In the genomic region with DNA sequence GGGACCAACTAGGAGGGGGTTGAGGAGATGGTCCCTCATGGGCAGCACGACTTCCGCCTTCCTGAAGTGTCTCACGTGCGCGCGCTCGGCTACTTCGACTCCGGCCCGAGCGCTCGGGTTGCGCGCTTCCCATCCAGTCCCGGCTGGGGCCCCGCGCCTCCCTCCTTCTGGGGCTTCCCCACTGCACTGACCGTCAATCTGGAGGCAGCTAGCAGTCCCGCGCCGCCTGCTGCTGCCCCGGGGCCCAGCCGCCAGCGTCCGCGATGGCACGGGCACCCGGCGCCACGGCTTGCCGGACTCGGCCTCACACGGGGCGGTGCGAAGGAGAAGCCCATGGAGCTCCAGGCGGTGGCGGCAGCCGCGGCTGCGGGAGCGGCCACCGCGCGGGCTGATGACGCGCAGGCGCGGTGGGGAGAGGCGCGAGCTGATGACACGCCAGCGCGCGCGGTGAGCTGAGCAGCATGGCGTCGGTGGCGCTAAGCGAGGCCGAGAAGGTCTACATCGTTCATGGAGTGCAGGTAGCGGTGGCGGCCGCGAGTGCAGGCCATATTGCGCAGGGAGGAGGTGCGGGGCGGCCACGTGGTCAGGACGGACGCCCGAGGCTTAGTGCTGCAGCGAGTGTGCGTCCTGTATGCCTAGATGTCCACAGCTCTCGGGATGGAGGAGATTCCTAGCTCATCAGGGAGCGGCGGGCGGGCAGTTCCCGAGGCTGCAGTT, we compare ENCODE assay signal across 8 mouse cellular contexts. TPM values are rescaled to one million over a fixed set of nuclear protein-coding genes. Genes with fewer than 3 reads are reported as not detected.
A peak's percentile ranks its signal among the peaks of the same experiment; 100 is the strongest.
DNase-seq lines count a peak whose midpoint lies in the region; ATAC-seq and TF ChIP-seq lines count a peak whose summit lies in the region.

Gene Zdhhc3 (minus strand): TSS at position 401 of the 717 bp plus-strand sequence.
Gene Exosc7 (plus strand): TSS at position 411 of the 717 bp plus-strand sequence.

- DNase-seq in c-Kit-positive CD71-positive TER-119-positive erythroid progenitor cells, embryonic 14.5 days (ENCODE audit: low spot score): peak; percentile 81
- peak; percentile 92 for DNase-seq in heart, postnatal 10 days
- peak; percentile 59 for DNase-seq in large intestine, adult 2 months (ENCODE audit: low read depth, low spot score)
- peak; percentile 91 for DNase-seq in liver, postnatal 0 days
- peak; percentile 92 for DNase-seq in testis, postnatal 10 days (ENCODE audit: low spot score)

- peaks cover 50% of the 10 kb centered on the region for H3K36me3 ChIP-seq in E14TG2a.4 (ENCODE audit: insufficient read depth, low read length)
- 0 out of 2 replicates have a peak, but pooled peaks cover 3% of the 10 kb centered on the region for H3K36me3 ChIP-seq in forebrain, embryonic 13.5 days (ENCODE audit: poor library complexity, severe bottlenecking)
- peaks cover 3% of the 10 kb centered on the region; the same call in 1 of the 2 replicates for H3K36me3 ChIP-seq in liver, postnatal 0 days (replicated peaks; ENCODE audit: insufficient read depth, low read length)
- no peaks in the 10 kb centered on the region for H3K36me3 ChIP-seq in neural tube, embryonic 14.5 days (ENCODE audit: control insufficient read depth, insufficient read depth, low read length)

- peak within 1 kb of the TSS; percentile 93 for H3K27ac ChIP-seq in forebrain, embryonic 13.5 days
- peak within 1 kb of the TSS; percentile 96 for H3K27ac ChIP-seq in liver, postnatal 0 days (ENCODE audit: low read depth)
- peak within 1 kb of the TSS; percentile 92 for H3K27ac ChIP-seq in neural tube, embryonic 14.5 days (ENCODE audit: low read depth, low read length)

- H3K4me1 ChIP-seq in E14TG2a.4 (replicated peaks; ENCODE audit: low read depth, low read length): peaks cover 22% of the 10 kb centered on the region
- H3K4me1 ChIP-seq in forebrain, embryonic 13.5 days: peaks cover 23% of the 10 kb centered on the region
- peaks cover 34% of the 10 kb centered on the region for H3K4me1 ChIP-seq in liver, postnatal 0 days (ENCODE audit: insufficient read depth)
- H3K4me1 ChIP-seq in neural tube, embryonic 14.5 days (ENCODE audit: control insufficient read depth, insufficient read depth, low read length): peaks cover 17% of the 10 kb centered on the region; the same call in 1 of the 2 replicates

- H3K4me2 ChIP-seq in forebrain, embryonic 13.5 days: peak within 1 kb of the TSS; percentile 80
- peak within 1 kb of the TSS; percentile 92 for H3K4me2 ChIP-seq in liver, postnatal 0 days (ENCODE audit: low read depth, low read length)
- peak within 1 kb of the TSS; percentile 91 for H3K4me2 ChIP-seq in neural tube, embryonic 14.5 days (ENCODE audit: low read depth, low read length)

- no peak for TF ChIP-seq CTCF in E14TG2a.4 (conservative IDR thresholded peaks at IDR 0.05; ENCODE audit: low read length)
- no peak for TF ChIP-seq CTCF in liver, postnatal 0 days (IDR thresholded peaks at IDR 0.05; ENCODE audit: low read depth)

- peak; percentile 96 for ATAC-seq in forebrain, embryonic 13.5 days
- ATAC-seq in liver, postnatal 0 days: peak; percentile 97
- ATAC-seq in neural tube, embryonic 14.5 days (ENCODE audit: low read depth): peak; percentile 96

- peak within 1 kb of the TSS; percentile 94 for H3K4me3 ChIP-seq in E14TG2a.4 (replicated peaks; ENCODE audit: low read length)
- peak within 1 kb of the TSS; percentile 89 for H3K4me3 ChIP-seq in forebrain, embryonic 13.5 days
- peak within 1 kb of the TSS; percentile 97 for H3K4me3 ChIP-seq in liver, postnatal 0 days (ENCODE audit: low read depth, low read length)
- peak within 1 kb of the TSS; percentile 98 for H3K4me3 ChIP-seq in neural tube, embryonic 14.5 days (ENCODE audit: low read depth, low read length)

- H3K9ac ChIP-seq in forebrain, embryonic 13.5 days: peak within 1 kb of the TSS; percentile 94
- peak within 1 kb of the TSS; percentile 92 for H3K9ac ChIP-seq in liver, postnatal 0 days (replicated peaks)
- peak within 1 kb of the TSS; percentile 89 for H3K9ac ChIP-seq in neural tube, embryonic 14.5 days (replicated peaks; ENCODE audit: low read depth, low read length)

- under 1% methylated on average over 78 of the region's 79 CpGs for WGBS in forebrain, embryonic 13.5 days
- under 1% methylated on average over 76 of the region's 79 CpGs for WGBS in large intestine, adult 2 months
- under 1% methylated on average over 76 of the region's 79 CpGs for WGBS in liver, postnatal 0 days (ENCODE audit: insufficient replicate concordance)
- under 1% methylated on average over 71 of the region's 79 CpGs for WGBS in neural tube, embryonic 14.5 days

- intact Hi-C loops in heart, postnatal 10 days (cut with DNase I): loop anchor here (5.0 kb wide), 1 partner anchor 91 kb away; the partner anchor contains the start of gene Tmem42

- H3K27me3 ChIP-seq in E14TG2a.4 (ENCODE audit: insufficient read depth, low read length): no peaks in the 10 kb centered on the region
- H3K27me3 ChIP-seq in forebrain, embryonic 13.5 days: no peaks in the 10 kb centered on the region
- no peaks in the 10 kb centered on the region for H3K27me3 ChIP-seq in liver, postnatal 0 days (ENCODE audit: insufficient read depth, low read length)
- H3K27me3 ChIP-seq in neural tube, embryonic 14.5 days (ENCODE audit: control insufficient read depth, insufficient read depth, low read length): no peaks in the 10 kb centered on the region

- no peaks in the 10 kb centered on the region for H3K9me3 ChIP-seq in E14TG2a.4 (ENCODE audit: low read length)
- no peaks in the 10 kb centered on the region for H3K9me3 ChIP-seq in forebrain, embryonic 13.5 days (replicated peaks)
- H3K9me3 ChIP-seq in liver, postnatal 0 days (ENCODE audit: low read length): no peaks in the 10 kb centered on the region
- no peaks in the 10 kb centered on the region for H3K9me3 ChIP-seq in neural tube, embryonic 14.5 days (ENCODE audit: control insufficient read depth, low read length)

- TF ChIP-seq EP300 in liver, postnatal 0 days (IDR thresholded peaks at IDR 0.05; ENCODE audit: low read depth): no peak

RNA-seq across cellular contexts. Expression of gene Zdhhc3, which starts in this region (rescaled TPM):
- 66.8 and 80.7 TPM in 2 replicates for polyA plus RNA-seq in forebrain, embryonic 13.5 days (2015; fragmentation: Nextera tagmentation; extraction: Ambion mirVana)
- 10 to 100 TPM; 50.7 to 53.5 TPM for total RNA-seq in heart, postnatal 10 days (2021)
- 89.6 and 152 TPM in 2 replicates for polyA plus RNA-seq in large intestine, adult 2 months (2012; rRNA removed)
- polyA plus RNA-seq in liver, postnatal 0 days (2015; fragmentation: Nextera tagmentation; extraction: Ambion mirVana): 17.8 and 19.1 TPM in 2 replicates
- polyA plus RNA-seq in neural tube, embryonic 14.5 days (2014; fragmentation: Nextera tagmentation; extraction: Ambion mirVana): 63.6 and 65.9 TPM in 2 replicates

RNA-seq across cellular contexts. Expression of gene Exosc7, which starts in this region (rescaled TPM):
- 110 and 118 TPM in 2 replicates for polyA plus RNA-seq in forebrain, embryonic 13.5 days (2015; fragmentation: Nextera tagmentation; extraction: Ambion mirVana)
- total RNA-seq in heart, postnatal 10 days (2021): 10 to 100 TPM; 23.0 to 29.2 TPM
- 28.9 and 33.2 TPM in 2 replicates for polyA plus RNA-seq in large intestine, adult 2 months (2012; rRNA removed)
- polyA plus RNA-seq in liver, postnatal 0 days (2015; fragmentation: Nextera tagmentation; extraction: Ambion mirVana): 48.8 and 52.1 TPM in 2 replicates
- 71.9 and 76.9 TPM in 2 replicates for polyA plus RNA-seq in neural tube, embryonic 14.5 days (2014; fragmentation: Nextera tagmentation; extraction: Ambion mirVana)

Comparison
In these comparisons a context has a peak if more than half of its experiments do, and no peak if none do; other contexts are left out.
1. Peak in every context shown above with its lines: DNase-seq, ATAC-seq, H3K4me3 ChIP-seq and H3K27ac ChIP-seq.